8 mouse cellular contexts compared by ENCODE assay signal in genomic region chr3:64587618-64588017, GRCm38 (mm10). TPM values are rescaled to one million over a fixed set of nuclear protein-coding genes. Genes with fewer than 3 reads are reported as not detected.
DNase-seq lines count a peak whose midpoint lies in the region; ATAC-seq and TF ChIP-seq lines count a peak whose summit lies in the region.
"Had no signal": no experiment of that assay in that cellular context is flagged by ENCODE, and none has a peak within 500 bp of the region (broad histone marks: within the 10 kb centered on the region; RNA-seq: fewer than 3 reads in every experiment).

No protein-coding gene starts in this region.

- H3K4me3 ChIP-seq in kidney, embryonic 16.5 days (ENCODE audit: low read length): no peak overlapping the region
- no peak overlapping the region for H3K4me3 ChIP-seq in G1E (ENCODE audit: low read depth, low read length)
- no peak overlapping the region for H3K4me3 ChIP-seq in limb, embryonic 10.5 days

- H3K36me3 ChIP-seq in kidney, embryonic 16.5 days (ENCODE audit: insufficient read depth, low read length): no peaks in the 10 kb centered on the region
- H3K36me3 ChIP-seq in G1E (replicated peaks): no peaks in the 10 kb centered on the region
- H3K36me3 ChIP-seq in limb, embryonic 10.5 days: no peaks in the 10 kb centered on the region

- H3K9me3 ChIP-seq in kidney, embryonic 16.5 days (ENCODE audit: low read length): 0 out of 2 replicates have a peak, but pooled peaks cover 6% of the 10 kb centered on the region
- no peaks in the 10 kb centered on the region for H3K9me3 ChIP-seq in G1E (replicated peaks)
- no peaks in the 10 kb centered on the region for H3K9me3 ChIP-seq in limb, embryonic 10.5 days (replicated peaks)

- peak; percentile 25; the same call in 1 of the 2 replicates for TF ChIP-seq CTCF in G1E (IDR thresholded peaks at IDR 0.05; ENCODE audit: low read depth, low read length)

- no peaks in the 10 kb centered on the region for H3K27me3 ChIP-seq in kidney, embryonic 16.5 days (ENCODE audit: insufficient read depth, low read length)
- H3K27me3 ChIP-seq in G1E (ENCODE audit: insufficient read depth, low read length): no peaks in the 10 kb centered on the region
- H3K27me3 ChIP-seq in limb, embryonic 10.5 days (ENCODE audit: low read depth, poor library complexity, severe bottlenecking): no peaks in the 10 kb centered on the region

- ATAC-seq in kidney, embryonic 16.5 days (ENCODE audit: low FRiP score, low TSS enrichment): no peak
- ATAC-seq in G1E (ENCODE audit: extremely low read depth, insufficient number of reproducible peaks, low FRiP score, poor library complexity, severe bottlenecking): no peak
- ATAC-seq in erythroblast, adult 5-6 weeks (replicated peaks; ENCODE audit: low FRiP score, poor library complexity, severe bottlenecking): no peak

- no peaks in the 10 kb centered on the region for H3K4me1 ChIP-seq in kidney, embryonic 16.5 days (ENCODE audit: insufficient read depth, low read length)
- H3K4me1 ChIP-seq in G1E (ENCODE audit: insufficient read depth, low read depth, low read length): no peaks in the 10 kb centered on the region
- no peaks in the 10 kb centered on the region for H3K4me1 ChIP-seq in limb, embryonic 10.5 days

- H3K27ac ChIP-seq in kidney, embryonic 16.5 days (ENCODE audit: low read length): no peak overlapping the region
- H3K27ac ChIP-seq in limb, embryonic 10.5 days: no peak overlapping the region

- no peak overlapping the region for H3K4me2 ChIP-seq in kidney, embryonic 16.5 days (replicated peaks; ENCODE audit: low read depth, low read length)

- WGBS in kidney, embryonic 16.5 days: 60% methylated on average over 9 of the region's 9 CpGs
- 75% methylated on average over 9 of the region's 9 CpGs for WGBS in limb, embryonic 10.5 days

- H3K9ac ChIP-seq in kidney, embryonic 16.5 days (replicated peaks; ENCODE audit: low read length): no peak overlapping the region

- peak; percentile 1 to 15 for DNase-seq in kidney, adult 8-10 months
- DNase-seq in G1E (ENCODE audit: low spot score): no peak
- peak; percentile 3 for DNase-seq in adrenal gland, adult 2 months
- peak; percentile 31 for DNase-seq in limb, embryonic 10.5 days (ENCODE audit: low spot score)
- DNase-seq in heart, adult 11 months: no peak

RNA-seq across cellular contexts. Expression of gene Vmn2r6, which starts 22.0 kb away (rescaled TPM):
- not detected in 2 replicates for polyA plus RNA-seq in kidney, embryonic 16.5 days (2015; fragmentation: Nextera tagmentation; extraction: Ambion mirVana)
- not detected in 2 replicates for total RNA-seq in G1E (2014; fragmentation: Nextera tagmentation)
- total RNA-seq in G1E (2017): 0.05 and 0.17 TPM in 2 replicates
- not detected in 2 replicates for polyA plus RNA-seq in G1E (2012)
- total RNA-seq in adrenal gland, adult 2 months (2021): not detected
- polyA plus RNA-seq in adrenal gland, adult 2 months (2012; rRNA removed): not detected in 2 replicates
- not detected in 2 replicates for polyA plus RNA-seq in limb, embryonic 10.5 days (2016; fragmentation: Nextera tagmentation; extraction: Ambion mirVana)
- not detected in 2 replicates for total RNA-seq in erythroblast, adult 5-6 weeks (2015; ENCODE audit: low replicate concordance)
- total RNA-seq in erythroblast, adult 5-6 weeks (2017; ENCODE audit: low replicate concordance): not detected in 2 replicates
- polyA plus RNA-seq: embryonic facial prominence, embryonic 14.5 days had no signal

Comparison
In these comparisons a context has a peak if more than half of its experiments do, and no peak if none do; other contexts are left out.
1. DNase-seq: peak in kidney, adult 8-10 months (2 of 2), adrenal gland, adult 2 months (single experiment) and limb, embryonic 10.5 days (single experiment); none in G1E (single experiment) and heart, adult 11 months (single experiment).